Mouse (Mus musculus): ENCODE measurements around the gene 4930558K02Rik. TPM values are rescaled to one million over a fixed set of nuclear protein-coding genes. Genes with fewer than 3 reads are reported as not detected.

4930558K02Rik gene
- polyA plus RNA-seq, 1 experiment from 2014 or later: not detected

DNA sequence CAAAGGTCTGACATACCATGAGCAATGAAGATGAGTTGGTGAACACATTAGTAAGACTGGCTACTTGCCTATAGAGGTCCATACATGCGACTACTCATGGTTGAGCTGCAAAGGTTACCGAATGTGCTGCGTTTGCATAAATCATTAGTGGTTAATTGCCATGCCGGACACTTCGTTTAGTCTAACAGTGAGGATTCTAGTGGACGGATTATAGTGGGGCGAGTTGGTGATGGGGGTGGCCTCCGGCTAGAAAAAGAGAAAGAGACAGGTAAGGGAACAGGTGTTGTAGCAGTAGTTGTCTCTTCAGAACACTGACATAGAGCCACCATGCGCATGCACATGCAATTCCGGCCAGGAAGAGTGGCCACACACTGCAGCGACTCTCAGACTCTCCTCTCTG is 12.4 kb upstream of the 4930558K02Rik start:
- no peak overlapping the region for H3K4me2 ChIP-seq (replicated peaks)
- no peak overlapping the region for H3K9ac ChIP-seq (replicated peaks)
- H3K27me3 ChIP-seq: no peaks in the 10 kb centered on the region
- WGBS: 95% methylated on average over 11 of the region's 11 CpGs
- H3K4me1 ChIP-seq (replicated peaks): peaks cover 4% of the 10 kb centered on the region; the same call in 1 of the 2 replicates
- H3K27ac ChIP-seq: 0 out of 2 replicates have a peak overlapping the region, but pooled peaks have one; percentile 19
- H3K4me3 ChIP-seq (replicated peaks): no peak overlapping the region
- no peaks in the 10 kb centered on the region for H3K36me3 ChIP-seq
- H3K9me3 ChIP-seq: no peaks in the 10 kb centered on the region
- ATAC-seq: no peak

GRCm38 (mm10) chr1:161990684-161991578 is 11.5 kb upstream of the 4930558K02Rik start:
- no peaks in the 10 kb centered on the region for H3K36me3 ChIP-seq
- H3K27ac ChIP-seq: peak overlapping the region; percentile 19; the same call in 1 of the 2 replicates
- H3K9me3 ChIP-seq: no peaks in the 10 kb centered on the region
- WGBS: 70% methylated on average over 10 of the region's 10 CpGs
- H3K4me3 ChIP-seq (replicated peaks): no peak overlapping the region
- H3K4me1 ChIP-seq (replicated peaks): peaks cover 4% of the 10 kb centered on the region; the same call in 1 of the 2 replicates
- H3K9ac ChIP-seq (replicated peaks): no peak overlapping the region
- H3K4me2 ChIP-seq (replicated peaks): no peak overlapping the region
- ATAC-seq: no peak
- H3K27me3 ChIP-seq: no peaks in the 10 kb centered on the region

DNA sequence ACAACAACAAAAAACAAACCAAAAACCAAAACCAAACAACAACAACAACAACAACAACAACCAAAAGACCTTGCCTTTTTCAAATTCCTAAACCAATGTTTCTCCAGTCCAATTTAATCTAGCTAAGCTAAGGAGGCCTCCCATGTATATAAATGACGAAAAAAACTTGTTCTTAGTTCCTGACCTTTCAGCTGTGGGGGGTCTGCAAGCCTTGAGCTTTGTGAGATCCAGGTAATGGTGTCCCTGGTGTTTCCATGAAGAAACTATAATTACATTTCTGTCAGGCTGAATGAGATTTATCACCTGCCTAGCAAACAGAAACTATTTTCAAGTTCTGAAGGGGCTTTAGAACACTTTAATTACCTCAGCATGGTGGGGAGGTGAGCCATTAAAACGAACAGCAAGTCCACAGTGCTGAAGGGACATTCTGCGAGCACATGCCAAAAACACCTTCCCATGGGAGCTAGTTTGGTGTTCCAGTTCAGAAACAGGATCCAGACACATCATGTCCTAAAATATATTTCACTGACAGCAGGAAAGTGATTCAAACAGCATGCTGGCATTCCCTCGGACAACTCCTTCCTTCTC is 4.6 kb upstream of the 4930558K02Rik start:
- Histone ChIP-seq H3K4me1 (replicated peaks) (0 out of 2 replicates have a peak, but pooled peaks cover 3% of the 10 kb centered on the region), H3K4me2 (replicated peaks) (no peak overlapping the region), H3K4me3 (replicated peaks) (no peak overlapping the region), H3K36me3 (no peaks in the 10 kb centered on the region), H3K27me3 (no peaks in the 10 kb centered on the region), H3K27ac (no peak overlapping the region), H3K9ac (replicated peaks) (no peak overlapping the region), H3K9me3 (no peaks in the 10 kb centered on the region)
- no peak for ATAC-seq
- WGBS: 36% methylated on average over 4 of the region's 4 CpGs

- Histone ChIP-seq H3K4me3 (replicated peaks) (no peak overlapping the region), H3K9ac (replicated peaks) (no peak overlapping the region), H3K4me1 (replicated peaks) (0 out of 2 replicates have a peak, but pooled peaks cover 3% of the 10 kb centered on the region), H3K27ac (no peak overlapping the region), H3K36me3 (no peaks in the 10 kb centered on the region), H3K9me3 (no peaks in the 10 kb centered on the region), H3K4me2 (replicated peaks) (no peak overlapping the region), H3K27me3 (no peaks in the 10 kb centered on the region)
- no peak for ATAC-seq
- WGBS: 64% methylated on average over 6 of the region's 6 CpGs
Measured at GRCm38 (mm10) chr1:161983451-161983850, 4.0 kb upstream of the 4930558K02Rik start.

GRCm38 (mm10) chr1:161980626-161981298 is 1.3 kb upstream of the 4930558K02Rik start:
- Histone ChIP-seq H3K9me3 (no peaks in the 10 kb centered on the region), H3K4me1 (replicated peaks) (peaks cover 5% of the 10 kb centered on the region; the same call in 1 of the 2 replicates), H3K4me3 (replicated peaks) (no peak overlapping the region), H3K9ac (replicated peaks) (no peak overlapping the region), H3K27ac (no peak overlapping the region), H3K4me2 (replicated peaks) (no peak overlapping the region), H3K27me3 (no peaks in the 10 kb centered on the region), H3K36me3 (no peaks in the 10 kb centered on the region)
- ATAC-seq: no peak
- WGBS: 88% methylated on average over 9 of the region's 9 CpGs

DNA sequence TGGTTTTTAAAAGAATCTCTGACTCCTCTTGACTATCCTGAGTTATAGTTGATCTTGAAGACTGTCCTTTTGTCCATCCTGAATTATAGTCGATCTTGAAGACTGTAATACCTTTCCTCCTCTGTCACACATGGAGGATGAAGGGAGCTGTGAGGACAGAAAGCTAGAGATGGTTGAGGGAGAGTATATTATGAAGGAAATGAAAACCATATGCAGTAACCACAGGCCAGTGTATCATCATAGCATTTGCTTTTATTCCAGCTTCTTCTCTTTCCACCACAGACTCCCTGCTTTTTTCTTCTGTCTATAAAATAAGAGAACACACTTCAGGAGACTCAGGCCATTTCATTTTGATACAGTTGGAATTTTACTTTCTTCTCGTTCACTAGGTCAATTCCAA is 610 bp upstream of the 4930558K02Rik start:
- Histone ChIP-seq H3K27ac (no peak overlapping the region), H3K27me3 (no peaks in the 10 kb centered on the region), H3K4me2 (replicated peaks) (no peak overlapping the region), H3K4me3 (replicated peaks) (no peak overlapping the region), H3K9ac (replicated peaks) (no peak overlapping the region), H3K9me3 (no peaks in the 10 kb centered on the region), H3K36me3 (no peaks in the 10 kb centered on the region), H3K4me1 (replicated peaks) (peaks cover 5% of the 10 kb centered on the region; the same call in 1 of the 2 replicates)
- ATAC-seq: no peak
- 89% methylated on average over 2 of the region's 2 CpGs for WGBS

GRCm38 (mm10) chr1:161978173-161978700 is 1.2 kb downstream of the 4930558K02Rik start:
- ATAC-seq: no peak
- no peak overlapping the region for H3K27ac ChIP-seq
- H3K4me3 ChIP-seq (replicated peaks): no peak overlapping the region
- no peaks in the 10 kb centered on the region for H3K27me3 ChIP-seq
- H3K36me3 ChIP-seq: no peaks in the 10 kb centered on the region
- H3K4me1 ChIP-seq (replicated peaks): peaks cover 11% of the 10 kb centered on the region
- H3K9me3 ChIP-seq: no peaks in the 10 kb centered on the region
- H3K9ac ChIP-seq (replicated peaks): no peak overlapping the region
- H3K4me2 ChIP-seq (replicated peaks): no peak overlapping the region
- 95% methylated on average over 5 of the region's 5 CpGs for WGBS

- ATAC-seq: no peak
- H3K36me3 ChIP-seq: no peaks in the 10 kb centered on the region
- WGBS: 74% methylated on average over 4 of the region's 4 CpGs
Measured at GRCm38 (mm10) chr1:161977331-161977730, 2.1 kb downstream of the 4930558K02Rik start.

GRCm38 (mm10) chr1:161976255-161977182 is 2.9 kb downstream of the 4930558K02Rik start:
- H3K4me3 ChIP-seq (replicated peaks): no peak overlapping the region
- 49% methylated on average over 16 of the region's 16 CpGs for WGBS
- H3K36me3 ChIP-seq: no peaks in the 10 kb centered on the region
- no peak overlapping the region for H3K9ac ChIP-seq (replicated peaks)
- H3K27me3 ChIP-seq: no peaks in the 10 kb centered on the region
- peak; percentile 76 for ATAC-seq
- H3K4me2 ChIP-seq (replicated peaks): no peak overlapping the region
- peaks cover 11% of the 10 kb centered on the region for H3K4me1 ChIP-seq (replicated peaks)
- no peaks in the 10 kb centered on the region for H3K9me3 ChIP-seq
- H3K27ac ChIP-seq: no peak overlapping the region

More at GRCm38 (mm10) chr1:161977331-161977730, 2.1 kb downstream of the 4930558K02Rik start:
- Histone ChIP-seq H3K9me3 (no peaks in the 10 kb centered on the region), H3K4me3 (replicated peaks) (no peak overlapping the region), H3K27me3 (no peaks in the 10 kb centered on the region), H3K27ac (no peak overlapping the region), H3K4me2 (replicated peaks) (no peak overlapping the region), H3K9ac (replicated peaks) (no peak overlapping the region), H3K4me1 (replicated peaks) (peaks cover 11% of the 10 kb centered on the region)

- WGBS: 93% methylated on average over 8 of the region's 8 CpGs
Measured at GRCm38 (mm10) chr1:161972233-161972632, 7.2 kb downstream of the 4930558K02Rik start.

GRCm38 (mm10) chr1:161970874-161971273 is 8.6 kb downstream of the 4930558K02Rik start:
- H3K36me3 ChIP-seq: peaks cover 5% of the 10 kb centered on the region; the same call in 1 of the 2 replicates
- H3K27me3 ChIP-seq: peaks cover 3% of the 10 kb centered on the region; the same call in 1 of the 2 replicates
- 97% methylated on average over 9 of the region's 9 CpGs for whole genome bisulfite sequencing
- no peaks in the 10 kb centered on the region for H3K9me3 ChIP-seq
- peaks cover 27% of the 10 kb centered on the region for H3K4me1 ChIP-seq (replicated peaks)
- no peak overlapping the region for H3K4me2 ChIP-seq (replicated peaks)
- H3K9ac ChIP-seq (replicated peaks): no peak overlapping the region
- H3K27ac ChIP-seq: no peak overlapping the region
- H3K4me3 ChIP-seq (replicated peaks): no peak overlapping the region
- no peak for ATAC-seq

More at GRCm38 (mm10) chr1:161972233-161972632, 7.2 kb downstream of the 4930558K02Rik start:
- ATAC-seq: no peak
- Histone ChIP-seq H3K36me3 (peaks cover 5% of the 10 kb centered on the region; the same call in 1 of the 2 replicates), H3K4me1 (replicated peaks) (peaks cover 30% of the 10 kb centered on the region), H3K4me3 (replicated peaks) (no peak overlapping the region), H3K4me2 (replicated peaks) (no peak overlapping the region), H3K9me3 (no peaks in the 10 kb centered on the region), H3K27me3 (no peaks in the 10 kb centered on the region), H3K9ac (replicated peaks) (no peak overlapping the region), H3K27ac (no peak overlapping the region)

All from midbrain, embryonic 13.5 days (tissue).